Mouse (Mus musculus): ENCODE measurements around the gene Zbtb5.
A peak's percentile ranks its signal among the peaks of the same experiment; 100 is the strongest.
"Not testable (repeated sequence)": the region's sequence is repeated elsewhere in the genome, so short reads cannot be mapped to it uniquely, and the experiment has no call there.

Zbtb5 gene

GRCm38 (mm10) chr4:45012105-45012975, at the start of gene Zbtb5:
Zbtb5 (minus strand) TSS chr4:45012412.
- DNase-seq (ENCODE audit: low spot score in 2 of 2): peak; percentile 99 to 100

GRCm38 (mm10) chr4:45055451-45055850, 43.2 kb upstream of the Zbtb5 start:
- DNase-seq (ENCODE audit: low spot score in 2 of 2): no peak

- no peak for DNase-seq (ENCODE audit: low spot score in 2 of 2)
Observed at GRCm38 (mm10) chr4:45054862-45055261, 42.6 kb upstream of the Zbtb5 start.

- no peak for DNase-seq (ENCODE audit: low spot score in 2 of 2)
Observed at GRCm38 (mm10) chr4:45047956-45048355, 35.7 kb upstream of the Zbtb5 start.

- no peak for DNase-seq (ENCODE audit: low spot score in 2 of 2)
Observed at GRCm38 (mm10) chr4:45047286-45047887, 35.2 kb upstream of the Zbtb5 start.

- DNase-seq (ENCODE audit: low spot score in 2 of 2): no peak
Observed at GRCm38 (mm10) chr4:45046679-45047078, 34.5 kb upstream of the Zbtb5 start.

GRCm38 (mm10) chr4:45040795-45041194, 28.6 kb upstream of the Zbtb5 start:
- no peak for DNase-seq (ENCODE audit: low spot score in 2 of 2)

GRCm38 (mm10) chr4:45039546-45039945, 27.3 kb upstream of the Zbtb5 start:
- not testable (repeated sequence) for DNase-seq (ENCODE audit: low spot score in 2 of 2)

- not testable (repeated sequence) for DNase-seq (ENCODE audit: low spot score in 2 of 2)
Observed at GRCm38 (mm10) chr4:45038879-45039278, 26.7 kb upstream of the Zbtb5 start.

- DNase-seq (ENCODE audit: low spot score in 2 of 2): no peak
Observed at GRCm38 (mm10) chr4:45037455-45038410, 25.5 kb upstream of the Zbtb5 start.

- DNase-seq (ENCODE audit: low spot score in 2 of 2): no peak
Observed at GRCm38 (mm10) chr4:45036571-45036970, 24.4 kb upstream of the Zbtb5 start.

GRCm38 (mm10) chr4:45036048-45036447, 23.8 kb upstream of the Zbtb5 start:
- no peak for DNase-seq (ENCODE audit: low spot score in 2 of 2)

- no peak for DNase-seq (ENCODE audit: low spot score in 2 of 2)
Observed at GRCm38 (mm10) chr4:45034693-45035628, 22.7 kb upstream of the Zbtb5 start.

- no peak for DNase-seq (ENCODE audit: low spot score in 2 of 2)
Observed at GRCm38 (mm10) chr4:45032586-45032985, 20.4 kb upstream of the Zbtb5 start.

GRCm38 (mm10) chr4:45026459-45026858, 14.2 kb upstream of the Zbtb5 start:
- DNase-seq (ENCODE audit: low spot score in 2 of 2): no peak

GRCm38 (mm10) chr4:45019009-45019408, 6.8 kb upstream of the Zbtb5 start:
- DNase-seq (ENCODE audit: low spot score in 2 of 2): no peak

- peak; percentile 81 to 87 for DNase-seq (ENCODE audit: low spot score in 2 of 2)
Observed at GRCm38 (mm10) chr4:45018452-45018980, 6.3 kb upstream of the Zbtb5 start, which contains the start of gene Polr1e. Polr1e (plus strand) TSS chr4:45018583.

GRCm38 (mm10) chr4:45015615-45016014, 3.4 kb upstream of the Zbtb5 start:
- DNase-seq (ENCODE audit: low spot score in 2 of 2): peak in 1 of 2 experiments; percentile 55

- DNase-seq (ENCODE audit: low spot score in 2 of 2): no peak
Observed at GRCm38 (mm10) chr4:45013537-45013936, 1.3 kb upstream of the Zbtb5 start.

- no peak for DNase-seq (ENCODE audit: low spot score in 2 of 2)
Observed at GRCm38 (mm10) chr4:45013031-45013431, 819 bp upstream of the Zbtb5 start.
